Mouse (Mus musculus) cerebellum, adult 2 months (tissue): Measurements from ENCODE around the gene Frem2.

Experiments
- CTCF ChIP-seq: fragments of 200-500 bp; IDR thresholded peaks from 2 replicates; pipeline ENCODE4 v1.5.1; 2011; ENCODE audit warnings: low read depth, mild to moderate bottlenecking, control low read depth, low read length, moderate library complexity, borderline replicate concordance; ENCODE audit not compliant: insufficient read depth
- POLR2A ChIP-seq: fragments of 200-500 bp; IDR thresholded peaks from 2 replicates; pipeline ENCODE4 v1.6.1; 2011; ENCODE audit warnings: low read length, control low read depth, borderline replicate concordance; ENCODE audit not compliant: insufficient read depth

- no peak for TF ChIP-seq POLR2A
- TF ChIP-seq CTCF: no peak
Observed at GRCm38 (mm10) chr3:53477468-53477867, 179.7 kb downstream of the Frem2 start.
